Mouse (Mus musculus): Measurements from ENCODE around the gene Gm28308.

The Gm28308 gene

DNA sequence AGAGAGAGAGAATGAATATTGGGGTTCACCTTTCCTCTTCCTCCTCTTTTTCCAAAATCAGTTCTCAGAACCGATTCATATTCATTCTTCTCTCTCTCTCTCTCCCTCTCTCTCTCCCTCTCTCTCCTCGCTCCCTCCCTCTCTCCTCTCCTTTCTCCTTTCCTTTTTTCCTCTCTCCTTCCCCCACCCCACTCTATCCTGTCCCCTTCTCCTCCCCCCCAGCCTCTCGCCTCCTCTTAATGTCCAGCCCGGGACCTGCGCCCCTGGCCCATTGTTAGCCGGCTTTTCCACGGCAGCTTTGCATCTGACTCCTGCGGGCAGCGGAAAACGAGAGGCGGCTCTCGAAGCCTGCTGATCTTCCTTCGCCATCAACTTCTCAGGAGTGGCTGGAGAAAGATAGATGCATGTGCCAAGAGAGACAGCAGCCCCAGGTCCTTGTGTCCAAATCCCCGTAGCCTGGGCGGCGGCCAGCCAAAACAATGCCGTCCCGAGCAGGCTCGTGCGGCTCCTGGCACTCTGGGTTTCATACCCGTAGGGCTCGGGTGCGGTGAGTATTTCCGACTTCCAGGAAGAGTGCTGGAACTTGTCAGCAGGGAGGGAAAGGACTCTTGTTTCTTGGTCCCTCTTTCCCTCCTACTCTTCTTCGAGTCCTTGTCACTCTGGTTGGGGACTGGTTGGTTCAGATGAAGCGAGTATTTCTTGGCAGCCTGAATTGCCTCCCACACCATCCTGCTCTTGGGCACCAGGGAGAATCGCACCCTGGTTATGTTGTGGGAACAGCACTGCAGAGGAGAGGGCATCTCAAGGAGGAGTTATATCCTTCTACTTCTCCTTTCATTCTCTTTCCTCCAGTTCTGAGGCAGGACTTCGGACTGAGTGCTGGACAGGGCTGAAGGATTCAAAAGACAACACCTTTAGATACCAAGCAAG lies 47.4 kb downstream of the Gm28308 start:
- no peak for DNase-seq

DNA sequence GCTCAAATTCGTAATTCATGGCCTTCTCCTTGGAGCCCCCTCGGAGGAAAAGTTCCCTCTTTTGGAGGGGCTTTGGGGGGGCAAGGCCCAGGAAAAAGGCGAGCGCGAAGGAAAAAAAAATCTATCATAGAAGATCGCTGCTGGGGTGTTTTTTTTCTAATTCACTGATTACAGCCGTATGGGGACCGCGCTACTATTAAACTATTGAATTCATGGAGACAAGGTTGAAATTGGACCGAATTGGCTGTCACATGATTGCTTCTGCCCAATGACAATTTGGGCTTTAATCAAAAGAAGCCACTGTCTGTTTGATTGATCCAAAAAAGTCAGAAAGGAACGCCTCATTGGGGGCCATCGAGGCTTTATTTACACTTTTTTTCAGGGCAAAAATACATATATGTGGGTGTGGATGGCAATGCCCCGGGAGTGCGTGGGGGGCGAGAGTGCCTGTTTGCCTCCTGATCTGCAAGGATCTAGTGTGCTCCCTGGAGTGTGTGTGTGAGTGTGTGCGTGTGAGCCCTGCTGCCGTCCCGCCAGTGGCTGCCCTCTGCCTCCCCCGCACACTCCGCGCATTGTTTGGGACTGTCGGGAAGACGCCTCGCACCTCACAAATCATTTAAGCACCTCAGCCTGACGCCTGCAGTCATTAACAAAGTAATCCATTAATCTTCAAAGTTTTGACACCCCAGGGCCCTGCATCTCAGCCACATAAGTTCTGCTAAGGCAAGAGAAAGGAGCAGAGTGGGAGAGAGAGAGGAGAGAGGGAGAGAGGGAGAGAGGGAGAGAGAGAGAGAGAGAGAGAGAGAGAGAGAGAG lies 48.3 kb downstream of the Gm28308 start, which contains the start of gene Hoxa2:
TSS of gene Hoxa2 (minus strand) at position 206 of the 815 bp plus-strand sequence.
- DNase-seq, result no peak

DNA sequence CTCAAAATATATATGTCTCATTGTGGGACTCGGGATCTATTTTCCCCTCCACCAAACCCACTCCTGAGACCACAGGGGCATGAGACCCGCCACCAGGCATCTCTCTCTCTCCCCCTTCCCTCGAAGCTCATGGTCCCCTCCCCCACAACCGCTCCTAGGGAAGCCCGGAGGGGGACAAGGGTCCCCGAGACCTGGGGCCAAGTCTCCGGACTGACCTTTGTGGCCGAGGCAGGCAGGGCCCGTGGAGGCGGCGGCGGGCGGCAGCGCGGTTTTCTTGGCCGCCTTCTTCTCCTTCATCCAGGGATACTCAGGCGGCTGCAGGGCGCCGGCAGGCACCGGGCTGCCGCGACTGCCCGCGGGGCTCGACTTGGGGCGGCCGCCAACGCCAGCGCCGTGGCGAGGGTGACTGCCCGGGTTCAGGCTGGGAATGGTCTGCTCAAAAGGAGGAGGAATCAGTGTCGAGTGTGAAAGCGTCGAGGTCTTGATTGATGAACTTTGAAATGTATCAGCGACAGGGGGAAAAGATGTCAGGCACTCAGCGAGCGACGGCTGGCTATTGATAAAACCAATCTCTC lies 49.0 kb downstream of the Gm28308 start:
- DNase-seq, result no peak

DNA sequence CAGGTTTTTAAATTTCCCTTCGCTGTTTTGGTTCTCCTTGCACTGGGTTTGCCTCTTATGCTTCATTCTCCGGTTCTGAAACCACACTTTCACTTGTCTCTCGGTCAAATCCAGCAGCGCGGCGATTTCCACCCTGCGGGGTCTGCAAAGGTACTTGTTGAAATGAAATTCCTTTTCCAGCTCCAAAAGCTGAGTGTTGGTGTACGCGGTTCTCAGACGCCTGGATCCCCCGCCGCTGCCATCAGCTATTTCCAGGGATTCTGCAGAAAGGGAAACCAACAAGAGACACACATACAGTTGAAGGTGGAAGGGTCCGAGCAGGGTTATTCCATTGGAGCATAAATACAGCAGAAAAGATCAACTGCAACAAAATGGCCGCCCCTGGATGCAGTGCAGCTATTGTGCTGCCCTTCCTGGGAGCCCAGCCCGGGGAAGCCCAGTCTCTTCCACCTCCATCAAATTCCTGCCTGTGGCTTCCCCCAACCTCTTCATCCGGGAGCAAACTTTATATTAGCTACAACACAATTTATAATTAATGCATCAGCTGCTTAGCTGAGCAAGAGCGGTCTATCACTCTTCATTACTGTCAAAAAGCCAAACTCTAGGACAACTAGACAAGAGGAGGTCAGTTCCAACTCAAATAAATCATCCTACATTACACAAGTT lies 49.6 kb downstream of the Gm28308 start:
- no peak for DNase-seq

GRCm38 (mm10) chr6:52162611-52163365 lies 50.4 kb downstream of the Gm28308 start:
- DNase-seq, result no peak

DNA sequence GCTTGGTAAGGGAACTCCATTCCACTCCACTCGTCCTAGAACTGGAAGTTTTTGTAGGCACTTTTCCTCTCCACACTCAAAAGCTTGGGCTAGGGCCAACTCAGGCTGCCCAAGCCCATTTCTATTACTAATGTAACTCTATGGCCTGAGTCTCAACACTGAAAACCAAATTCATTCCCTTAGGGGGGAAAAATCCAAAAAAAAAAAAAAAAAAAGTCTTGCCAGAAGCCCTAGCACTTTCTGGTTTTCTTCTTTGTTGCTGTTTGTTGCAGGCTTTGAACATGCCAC lies 51.1 kb downstream of the Gm28308 start:
- DNase-seq, result no peak

DNA sequence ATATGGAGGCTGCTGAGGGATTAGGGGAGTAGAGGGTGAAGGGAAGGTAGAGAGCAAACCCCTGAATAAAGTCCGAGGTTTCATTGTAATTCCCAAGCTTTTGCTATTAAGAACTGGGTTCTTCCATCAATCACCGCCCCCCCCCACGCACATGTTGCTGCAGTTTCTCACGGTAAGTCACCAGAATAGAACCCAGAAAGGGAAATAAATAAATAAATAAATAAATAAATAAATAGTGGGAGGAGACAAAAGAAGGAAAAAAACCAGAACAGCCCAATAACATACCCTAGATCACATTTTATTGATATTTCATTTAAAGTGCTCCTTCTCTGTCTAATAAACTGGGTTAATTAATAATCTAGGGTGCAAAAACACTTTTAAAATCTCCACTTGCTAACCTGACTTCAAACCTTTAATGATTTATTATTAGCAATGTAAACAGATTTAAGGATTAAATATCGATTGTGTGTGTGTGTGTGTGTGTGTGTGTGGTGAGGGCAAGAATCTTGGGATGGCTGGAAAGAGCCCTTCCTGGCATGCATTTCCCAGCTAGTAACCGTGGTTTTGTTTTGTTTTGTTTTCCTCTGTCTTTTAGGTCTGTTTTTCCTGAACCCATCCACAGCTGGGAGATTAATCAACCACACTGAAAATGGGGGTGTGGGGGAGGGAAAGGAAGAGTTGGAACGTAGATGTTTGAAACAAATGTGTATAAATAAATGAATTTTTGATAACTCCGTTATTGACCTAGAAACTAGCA lies 51.6 kb downstream of the Gm28308 start:
- no peak for DNase-seq

- DNase-seq, result no peak
These were observed 52.4 kb downstream of the Gm28308 start for GRCm38 (mm10) chr6:52160511-52161335.

GRCm38 (mm10) chr6:52159979-52160378 lies 53.2 kb downstream of the Gm28308 start:
- no peak for DNase-seq

GRCm38 (mm10) chr6:52159164-52159761 lies 53.9 kb downstream of the Gm28308 start:
- no peak for DNase-seq

GRCm38 (mm10) chr6:52158276-52159051 lies 54.7 kb downstream of the Gm28308 start, which contains the start of gene Hoxa1:
Gene Hoxa1, minus strand, starts transcription at chr6:52158317.
- DNase-seq, result no peak

- no peak for DNase-seq
These were observed 55.5 kb downstream of the Gm28308 start for GRCm38 (mm10) chr6:52157466-52158275.

GRCm38 (mm10) chr6:52156551-52157200 lies 56.5 kb downstream of the Gm28308 start:
- DNase-seq, result no peak

GRCm38 (mm10) chr6:52155471-52155870 lies 57.7 kb downstream of the Gm28308 start:
- no peak for DNase-seq

- DNase-seq, result no peak
These were observed 59.1 kb downstream of the Gm28308 start for GRCm38 (mm10) chr6:52154044-52154443.

DNA sequence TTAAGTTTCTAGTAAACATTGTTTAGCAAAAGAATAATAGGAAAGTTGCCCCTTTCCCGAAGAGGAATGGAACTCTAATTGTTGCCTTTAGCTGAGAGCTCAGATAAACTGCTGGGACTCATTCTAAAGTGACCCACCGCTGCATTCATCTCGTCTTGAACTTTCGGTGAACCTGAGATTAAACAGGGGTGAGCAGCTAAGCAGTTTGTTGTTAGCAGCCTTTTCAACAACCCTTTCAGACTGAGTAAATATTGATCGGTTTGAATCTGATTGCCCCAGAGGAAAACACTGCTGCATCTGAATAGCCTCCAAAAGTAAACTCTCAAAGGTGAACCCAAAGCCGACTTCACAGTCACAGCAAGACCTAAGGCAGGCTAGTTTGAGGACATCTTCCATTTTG lies 59.9 kb downstream of the Gm28308 start:
- DNase-seq, result no peak

Data from right cerebral cortex, adult 18-20 months (tissue).